Mouse (Mus musculus): ENCODE data around the gene Ykt6. TPM values are rescaled to one million over a fixed set of nuclear protein-coding genes. Genes with fewer than 3 reads are reported as not detected.
"Not testable (repeated sequence)": the region's sequence is repeated elsewhere in the genome, so short reads cannot be mapped to it uniquely, and the experiment has no call there.

Gene Ykt6
- polyA plus RNA-seq, 1 experiment from 2014 or later = 61.8 TPM

- peak overlapping the region; percentile 80 for H3K27ac ChIP-seq (ENCODE audit: low read length)
- no peak overlapping the region for H3K4me2 ChIP-seq (replicated peaks; ENCODE audit: low read depth, low read length)
- peaks cover 30% of the 10 kb centered on the region for H3K4me1 ChIP-seq (ENCODE audit: insufficient read depth, low read length)
- no peaks in the 10 kb centered on the region for H3K9me3 ChIP-seq (ENCODE audit: low read length)
- no peak overlapping the region for H3K4me3 ChIP-seq (ENCODE audit: low read length)
- no peaks in the 10 kb centered on the region for H3K27me3 ChIP-seq (ENCODE audit: insufficient read depth, low read length)
- H3K9ac ChIP-seq (replicated peaks; ENCODE audit: low read length) = peak overlapping the region; percentile 46
- WGBS = 10% methylated on average over 8 of the region's 8 CpGs
- H3K36me3 ChIP-seq (ENCODE audit: insufficient read depth, low read length) = no peaks in the 10 kb centered on the region
- peak; percentile 89 for ATAC-seq (ENCODE audit: low FRiP score, low TSS enrichment)
Measured at GRCm38 (mm10) chr11:5999832-6000771, 44.6 kb downstream of the Ykt6 start.

DNA sequence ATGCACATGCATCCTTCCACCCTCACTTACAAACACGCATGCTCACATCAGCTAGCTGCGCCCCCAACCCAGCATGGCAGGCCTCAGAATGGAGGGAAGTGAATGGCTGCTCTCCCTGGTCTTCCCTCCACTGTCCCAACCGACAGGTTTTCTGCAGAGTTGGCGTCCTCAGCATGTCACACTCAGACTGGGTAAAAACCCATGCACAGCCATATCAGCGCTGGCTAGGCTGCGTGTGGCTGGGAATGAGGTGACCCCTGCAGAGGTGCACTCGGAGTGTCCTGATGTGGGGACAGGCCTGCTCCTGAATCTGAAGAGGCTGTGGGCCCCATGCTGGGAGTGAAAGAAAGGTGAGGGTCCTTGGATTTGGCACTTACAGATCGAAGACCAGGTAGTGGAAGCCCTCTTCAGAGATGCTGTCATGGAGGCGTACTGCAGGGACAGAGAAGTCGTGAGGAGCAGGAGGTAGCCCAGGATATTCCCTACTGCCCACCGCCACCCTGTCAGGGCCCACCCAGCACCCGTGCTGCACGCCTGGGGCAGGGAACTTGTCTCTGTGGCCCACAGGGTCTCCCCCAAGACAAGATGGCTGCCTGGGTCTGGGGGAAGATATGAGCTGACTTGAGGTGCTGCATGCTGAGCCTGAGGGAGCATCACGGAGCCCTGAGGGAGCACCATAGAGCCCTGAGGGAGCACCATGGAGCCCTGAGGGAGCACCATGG, 45.6 kb downstream of the Ykt6 start:
- Histone ChIP-seq H3K9ac (replicated peaks; ENCODE audit: low read length) (no peak overlapping the region), H3K4me3 (ENCODE audit: low read length) (no peak overlapping the region), H3K4me1 (ENCODE audit: insufficient read depth, low read length) (peaks cover 30% of the 10 kb centered on the region), H3K36me3 (ENCODE audit: insufficient read depth, low read length) (no peaks in the 10 kb centered on the region), H3K27me3 (ENCODE audit: insufficient read depth, low read length) (no peaks in the 10 kb centered on the region), H3K27ac (ENCODE audit: low read length) (peak overlapping the region; percentile 50), H3K4me2 (replicated peaks; ENCODE audit: low read depth, low read length) (no peak overlapping the region), H3K9me3 (ENCODE audit: low read length) (no peaks in the 10 kb centered on the region)
- WGBS = 82% methylated on average over 14 of the region's 14 CpGs
- ATAC-seq (ENCODE audit: low FRiP score, low TSS enrichment) = peak; percentile 16; the same call in 1 of the 2 replicates

DNA sequence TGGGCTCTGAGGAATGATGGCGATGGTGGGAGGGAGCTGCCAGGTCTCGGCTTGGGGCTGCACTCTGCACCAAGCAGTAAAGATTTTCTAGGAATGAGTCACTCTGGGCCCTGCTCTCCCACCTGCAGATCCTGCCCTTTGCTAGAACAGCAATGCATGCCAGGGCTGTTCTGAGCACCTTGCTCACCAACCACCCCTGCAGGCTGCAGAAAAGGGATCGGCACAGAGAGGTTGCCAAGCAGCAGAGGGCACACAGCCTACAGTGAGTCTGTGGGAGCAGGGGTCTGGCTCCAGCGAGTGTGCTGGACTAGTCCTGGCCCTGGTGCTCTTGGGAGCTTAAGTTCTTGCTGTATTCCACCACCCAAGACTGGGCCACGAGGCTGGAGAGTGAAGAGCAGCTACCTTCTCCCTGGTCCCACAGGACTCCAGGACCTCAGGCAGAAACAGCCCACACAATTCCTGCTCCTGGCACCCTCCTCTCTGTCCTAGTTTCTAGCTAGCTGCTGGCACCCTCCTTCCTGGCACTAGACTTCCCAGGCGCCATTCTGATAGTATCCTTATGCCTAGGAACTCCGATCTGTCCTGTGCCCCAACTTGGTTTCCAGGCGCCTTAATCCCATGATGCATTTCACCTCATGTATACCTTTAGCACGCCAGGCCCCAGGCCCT, 46.6 kb downstream of the Ykt6 start:
- no peak overlapping the region for H3K4me2 ChIP-seq (replicated peaks; ENCODE audit: low read depth, low read length)
- H3K36me3 ChIP-seq (ENCODE audit: insufficient read depth, low read length) = no peaks in the 10 kb centered on the region
- H3K27ac ChIP-seq (ENCODE audit: low read length) = peak overlapping the region; percentile 50; the same call in 1 of the 2 replicates
- 73% methylated on average over 9 of the region's 9 CpGs for WGBS
- H3K9me3 ChIP-seq (ENCODE audit: low read length) = no peaks in the 10 kb centered on the region
- no peak overlapping the region for H3K4me3 ChIP-seq (ENCODE audit: low read length)
- H3K27me3 ChIP-seq (ENCODE audit: insufficient read depth, low read length) = no peaks in the 10 kb centered on the region
- ATAC-seq (ENCODE audit: low FRiP score, low TSS enrichment) = peak; percentile 32; the same call in 1 of the 2 replicates
- H3K9ac ChIP-seq (replicated peaks; ENCODE audit: low read length) = no peak overlapping the region
- H3K4me1 ChIP-seq (ENCODE audit: insufficient read depth, low read length) = peaks cover 30% of the 10 kb centered on the region

GRCm38 (mm10) chr11:6003046-6003639, 47.6 kb downstream of the Ykt6 start:
- Histone ChIP-seq H3K27ac (ENCODE audit: low read length) (no peak overlapping the region), H3K9me3 (ENCODE audit: low read length) (no peaks in the 10 kb centered on the region), H3K9ac (replicated peaks; ENCODE audit: low read length) (no peak overlapping the region), H3K4me3 (ENCODE audit: low read length) (no peak overlapping the region), H3K4me1 (ENCODE audit: insufficient read depth, low read length) (peaks cover 30% of the 10 kb centered on the region), H3K27me3 (ENCODE audit: insufficient read depth, low read length) (no peaks in the 10 kb centered on the region), H3K36me3 (ENCODE audit: insufficient read depth, low read length) (no peaks in the 10 kb centered on the region), H3K4me2 (replicated peaks; ENCODE audit: low read depth, low read length) (no peak overlapping the region)
- WGBS = 50% methylated on average over 2 of the region's 2 CpGs
- no peak for ATAC-seq (ENCODE audit: low FRiP score, low TSS enrichment)

DNA sequence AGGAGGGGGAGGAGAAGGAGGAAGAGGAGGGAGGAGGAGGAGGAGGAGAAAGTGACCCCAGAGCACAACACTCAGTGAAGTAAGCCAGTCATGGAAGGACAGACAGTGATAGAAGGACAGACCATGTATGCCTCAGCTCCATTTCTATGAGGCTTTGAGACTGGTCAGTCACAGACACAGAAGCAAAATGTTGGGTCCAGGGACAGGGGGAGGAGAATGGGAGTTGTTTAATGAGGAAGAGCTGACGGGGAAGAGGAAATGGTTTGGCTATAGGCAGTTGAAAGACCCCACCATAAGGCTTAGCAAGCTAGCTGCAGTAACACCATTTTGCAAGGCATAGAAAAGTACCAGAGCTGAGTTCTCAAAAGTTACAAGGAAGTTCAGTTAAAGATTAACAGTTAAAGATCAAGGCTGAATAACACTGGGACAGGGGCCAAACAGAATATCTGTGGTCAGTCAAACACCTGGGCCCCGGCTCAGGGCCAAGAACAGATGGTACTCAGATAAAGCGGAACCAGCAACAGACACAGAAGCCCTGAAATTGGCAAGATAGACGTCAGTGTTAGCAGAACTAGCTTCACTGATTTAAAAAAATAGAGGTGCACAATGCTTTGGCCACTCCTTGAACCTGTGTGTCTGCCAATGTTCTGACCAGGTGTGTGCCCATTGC, 50.0 kb downstream of the Ykt6 start:
- not testable (repeated sequence) for H3K27me3 ChIP-seq (ENCODE audit: insufficient read depth, low read length); ATAC-seq (ENCODE audit: low FRiP score, low TSS enrichment); H3K4me3 ChIP-seq (ENCODE audit: low read length); H3K9ac ChIP-seq (replicated peaks; ENCODE audit: low read length); H3K4me2 ChIP-seq (replicated peaks; ENCODE audit: low read depth, low read length); H3K36me3 ChIP-seq (ENCODE audit: insufficient read depth, low read length); H3K9me3 ChIP-seq (ENCODE audit: low read length)
- Histone ChIP-seq H3K27ac (ENCODE audit: low read length) (0 out of 2 replicates have a peak overlapping the region, but pooled peaks have one; percentile 43), H3K4me1 (ENCODE audit: insufficient read depth, low read length) (peaks cover 18% of the 10 kb centered on the region; the same call in 1 of the 2 replicates)
- WGBS = 6% methylated on average over 1 of the region's 4 CpGs

- not testable (repeated sequence) for H3K27ac ChIP-seq (ENCODE audit: low read length); H3K36me3 ChIP-seq (ENCODE audit: insufficient read depth, low read length); H3K27me3 ChIP-seq (ENCODE audit: insufficient read depth, low read length); H3K9me3 ChIP-seq (ENCODE audit: low read length); H3K4me1 ChIP-seq (ENCODE audit: insufficient read depth, low read length); ATAC-seq (ENCODE audit: low FRiP score, low TSS enrichment)
- peak overlapping the region; percentile 56 for H3K4me2 ChIP-seq (replicated peaks; ENCODE audit: low read depth, low read length)
- H3K9ac ChIP-seq (replicated peaks; ENCODE audit: low read length) = peak overlapping the region; percentile 54
- under 1% methylated on average over 29 of the region's 44 CpGs for WGBS
- peak overlapping the region; percentile 44 for H3K4me3 ChIP-seq (ENCODE audit: low read length)
Measured at GRCm38 (mm10) chr11:6006351-6007009, 51.0 kb downstream of the Ykt6 start.

GRCm38 (mm10) chr11:6007010-6007778, 51.7 kb downstream of the Ykt6 start:
- ATAC-seq (ENCODE audit: low FRiP score, low TSS enrichment) = peak; percentile 66; the same call in 1 of the 2 replicates
- not testable (repeated sequence) for H3K4me1 ChIP-seq (ENCODE audit: insufficient read depth, low read length); H3K9me3 ChIP-seq (ENCODE audit: low read length); H3K36me3 ChIP-seq (ENCODE audit: insufficient read depth, low read length); H3K27me3 ChIP-seq (ENCODE audit: insufficient read depth, low read length); H3K27ac ChIP-seq (ENCODE audit: low read length)
- peak overlapping the region; percentile 54 for H3K9ac ChIP-seq (replicated peaks; ENCODE audit: low read length)
- WGBS = 2% methylated on average over 22 of the region's 49 CpGs
- peak overlapping the region; percentile 56 for H3K4me2 ChIP-seq (replicated peaks; ENCODE audit: low read depth, low read length)
- H3K4me3 ChIP-seq (ENCODE audit: low read length) = peak overlapping the region; percentile 44

DNA sequence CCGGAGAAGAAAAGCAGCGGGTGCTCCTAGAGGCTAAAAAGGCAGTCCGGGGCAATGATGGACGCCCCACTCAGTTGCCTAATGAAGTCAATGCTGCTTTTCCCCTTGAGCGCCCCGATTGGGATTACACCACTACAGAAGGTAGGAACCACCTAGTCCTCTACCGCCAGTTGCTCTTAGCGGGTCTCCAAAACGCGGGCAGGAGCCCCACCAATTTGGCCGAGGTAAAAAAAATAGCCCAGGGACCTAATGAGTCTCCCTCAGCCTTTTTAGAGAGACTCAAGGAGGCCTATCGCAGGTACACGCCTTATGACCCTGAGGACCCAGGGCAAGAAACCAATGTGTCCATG, 52.3 kb downstream of the Ykt6 start:
- WGBS = 19% methylated on average over 9 of the region's 13 CpGs
- H3K4me3 ChIP-seq (ENCODE audit: low read length) = peak overlapping the region; percentile 43
- H3K9ac ChIP-seq (replicated peaks; ENCODE audit: low read length) = peak overlapping the region; percentile 46; the same call in 1 of the 2 replicates
- not testable (repeated sequence) for ATAC-seq (ENCODE audit: low FRiP score, low TSS enrichment); H3K27me3 ChIP-seq (ENCODE audit: insufficient read depth, low read length); H3K27ac ChIP-seq (ENCODE audit: low read length); H3K9me3 ChIP-seq (ENCODE audit: low read length); H3K36me3 ChIP-seq (ENCODE audit: insufficient read depth, low read length); H3K4me1 ChIP-seq (ENCODE audit: insufficient read depth, low read length)
- peak overlapping the region; percentile 45 for H3K4me2 ChIP-seq (replicated peaks; ENCODE audit: low read depth, low read length)

All from kidney, embryonic 16.5 days (tissue).